Mouse (Mus musculus): ENCODE results near the gene Trim3. TPM values are rescaled to one million over a fixed set of nuclear protein-coding genes. Genes with fewer than 3 reads are reported as not detected.
A peak's percentile ranks its signal among the peaks of the same experiment; 100 is the strongest.

Gene Trim3
- total and polyA plus RNA-seq, 2 experiments from 2014 or later = 106 to 169 TPM

DNA sequence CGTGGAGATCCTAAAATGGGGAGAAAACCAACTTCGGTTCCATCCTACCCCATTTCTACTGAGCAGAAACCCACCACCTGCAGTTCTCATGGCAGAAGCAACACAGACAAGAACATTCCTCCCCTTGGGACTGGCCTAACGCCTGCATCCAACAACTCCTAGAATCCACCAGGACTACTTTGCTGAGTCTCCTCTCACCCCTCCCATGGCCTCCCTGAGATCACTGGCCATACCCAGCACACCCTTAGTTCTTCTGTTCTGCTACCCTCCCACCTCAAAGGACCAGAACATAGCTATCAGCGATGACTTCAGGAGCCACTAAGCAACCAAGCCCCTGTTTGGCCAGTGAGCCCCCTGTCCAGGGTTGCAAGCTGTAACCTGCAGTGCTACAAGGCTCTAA is 62.6 kb downstream of the Trim3 start:
- Histone ChIP-seq H3K9me3 (ENCODE audit: low read length) (no peaks in the 10 kb centered on the region), H3K4me3 (ENCODE audit: low read length) (no peak overlapping the region), H3K4me1 (ENCODE audit: insufficient read depth, low read length) (peaks cover 36% of the 10 kb centered on the region), H3K9ac (replicated peaks; ENCODE audit: low read length) (no peak overlapping the region), H3K27ac (peak overlapping the region; percentile 88), H3K4me2 (ENCODE audit: low read depth, low read length) (peak overlapping the region; percentile 64), H3K36me3 (ENCODE audit: insufficient read depth, low read length) (peaks cover 37% of the 10 kb centered on the region), H3K27me3 (ENCODE audit: insufficient read depth, low read length) (no peaks in the 10 kb centered on the region)
- DNase-seq (ENCODE audit: low spot score) (no peak), ATAC-seq (no peak)
- WGBS = 68% methylated on average over 4 of the region's 4 CpGs
- TF ChIP-seq CTCF (IDR thresholded peaks at IDR 0.05; ENCODE audit: low read depth) = no peak

DNA sequence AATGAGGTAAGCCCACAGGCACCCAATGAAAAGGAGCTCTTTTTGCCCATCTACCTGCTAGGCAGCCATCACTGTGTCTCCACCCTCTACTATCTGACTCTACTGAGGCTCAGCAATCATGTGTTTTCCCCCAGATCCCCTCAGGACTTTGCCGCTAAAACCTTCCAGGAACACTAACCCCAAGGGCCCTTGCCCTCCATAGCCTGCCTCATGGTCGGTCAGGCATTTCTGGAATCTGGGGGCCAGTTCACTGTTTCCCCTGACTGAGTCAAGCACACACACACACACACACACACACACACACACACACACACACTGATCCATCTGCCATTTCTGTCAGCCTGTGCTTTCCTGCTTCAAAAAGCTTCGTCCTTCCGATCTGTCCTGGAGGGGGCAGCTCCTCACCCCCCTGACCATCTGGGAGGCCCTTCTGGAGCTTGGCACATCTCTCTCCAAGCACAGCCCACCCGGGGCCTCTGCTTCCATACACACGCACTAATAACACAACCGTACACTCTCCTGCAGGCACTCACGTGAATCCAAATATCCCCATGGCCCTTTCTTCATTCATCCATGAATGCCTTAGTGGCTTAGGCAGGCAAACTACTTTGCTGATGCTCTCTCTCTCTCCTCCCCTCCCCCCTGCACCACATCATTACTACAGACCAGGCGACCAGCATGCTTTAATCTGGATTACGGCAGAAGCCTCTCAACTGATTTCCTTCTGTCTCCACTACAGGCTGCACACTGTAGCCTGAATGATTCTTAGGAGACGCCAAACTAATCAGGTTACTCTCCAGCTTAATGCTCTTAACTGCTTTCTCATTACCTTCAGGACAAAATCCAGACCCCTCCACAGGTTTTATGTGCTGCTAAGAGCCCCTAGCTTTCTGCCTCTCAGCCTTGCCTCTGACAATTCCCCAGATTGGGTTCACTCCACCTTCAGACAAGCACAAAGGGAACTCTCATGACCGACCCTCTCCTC is 63.6 kb downstream of the Trim3 start:
- H3K27me3 ChIP-seq (ENCODE audit: insufficient read depth, low read length) = no peaks in the 10 kb centered on the region
- peak; percentile 66 for ATAC-seq
- peaks cover 36% of the 10 kb centered on the region for H3K4me1 ChIP-seq (ENCODE audit: insufficient read depth, low read length)
- H3K27ac ChIP-seq = peak overlapping the region; percentile 88
- peak overlapping the region; percentile 64 for H3K4me2 ChIP-seq (ENCODE audit: low read depth, low read length)
- 7% methylated on average over 12 of the region's 12 CpGs for WGBS
- peaks cover 46% of the 10 kb centered on the region for H3K36me3 ChIP-seq (ENCODE audit: insufficient read depth, low read length)
- peak; percentile 76 for DNase-seq (ENCODE audit: low spot score)
- H3K9me3 ChIP-seq (ENCODE audit: low read length) = no peaks in the 10 kb centered on the region
- no peak for TF ChIP-seq CTCF (IDR thresholded peaks at IDR 0.05; ENCODE audit: low read depth)
- peak overlapping the region; percentile 27 for H3K4me3 ChIP-seq (ENCODE audit: low read length)
- H3K9ac ChIP-seq (replicated peaks; ENCODE audit: low read length) = peak overlapping the region; percentile 56

GRCm38 (mm10) chr7:105568988-105569471 is 64.3 kb downstream of the Trim3 start:
- Histone ChIP-seq H3K36me3 (ENCODE audit: insufficient read depth, low read length) (peaks cover 50% of the 10 kb centered on the region), H3K27ac (peak overlapping the region; percentile 88), H3K4me2 (ENCODE audit: low read depth, low read length) (peak overlapping the region; percentile 64), H3K9me3 (ENCODE audit: low read length) (no peaks in the 10 kb centered on the region), H3K27me3 (ENCODE audit: insufficient read depth, low read length) (no peaks in the 10 kb centered on the region), H3K4me1 (ENCODE audit: insufficient read depth, low read length) (peaks cover 36% of the 10 kb centered on the region), H3K4me3 (ENCODE audit: low read length) (peak overlapping the region; percentile 27), H3K9ac (replicated peaks; ENCODE audit: low read length) (peak overlapping the region; percentile 56)
- DNase-seq (ENCODE audit: low spot score) (peak; percentile 90), ATAC-seq (peak; percentile 88)
- 2% methylated on average over 6 of the region's 6 CpGs for WGBS
- no peak for TF ChIP-seq CTCF (IDR thresholded peaks at IDR 0.05; ENCODE audit: low read depth)

- Histone ChIP-seq H3K9ac (replicated peaks; ENCODE audit: low read length) (peak overlapping the region; percentile 56), H3K4me1 (ENCODE audit: insufficient read depth, low read length) (peaks cover 36% of the 10 kb centered on the region), H3K9me3 (ENCODE audit: low read length) (no peaks in the 10 kb centered on the region), H3K27ac (peak overlapping the region; percentile 88), H3K27me3 (ENCODE audit: insufficient read depth, low read length) (no peaks in the 10 kb centered on the region), H3K36me3 (ENCODE audit: insufficient read depth, low read length) (peaks cover 52% of the 10 kb centered on the region), H3K4me3 (ENCODE audit: low read length) (peak overlapping the region; percentile 27), H3K4me2 (ENCODE audit: low read depth, low read length) (peak overlapping the region; percentile 64)
- no peak for TF ChIP-seq CTCF (IDR thresholded peaks at IDR 0.05; ENCODE audit: low read depth)
- 7% methylated on average over 7 of the region's 7 CpGs for WGBS
- ATAC-seq (peak; percentile 71), DNase-seq (ENCODE audit: low spot score) (peak; percentile 77)
Measured at GRCm38 (mm10) chr7:105568583-105568982, 64.8 kb downstream of the Trim3 start.

GRCm38 (mm10) chr7:105565071-105565836 is 68.1 kb downstream of the Trim3 start:
- 83% methylated on average over 17 of the region's 17 CpGs for WGBS
- peaks cover 51% of the 10 kb centered on the region for H3K36me3 ChIP-seq (ENCODE audit: insufficient read depth, low read length)

GRCm38 (mm10) chr7:105563367-105563766 is 70.0 kb downstream of the Trim3 start:
- TF ChIP-seq CTCF (IDR thresholded peaks at IDR 0.05; ENCODE audit: low read depth) = no peak
- Histone ChIP-seq H3K4me1 (ENCODE audit: insufficient read depth, low read length) (peaks cover 5% of the 10 kb centered on the region), H3K4me2 (ENCODE audit: low read depth, low read length) (no peak overlapping the region), H3K27ac (no peak overlapping the region), H3K27me3 (ENCODE audit: insufficient read depth, low read length) (no peaks in the 10 kb centered on the region), H3K9ac (replicated peaks; ENCODE audit: low read length) (no peak overlapping the region), H3K36me3 (ENCODE audit: insufficient read depth, low read length) (peaks cover 69% of the 10 kb centered on the region), H3K4me3 (ENCODE audit: low read length) (no peak overlapping the region), H3K9me3 (ENCODE audit: low read length) (no peaks in the 10 kb centered on the region)
- WGBS = 83% methylated on average over 3 of the region's 3 CpGs
- ATAC-seq (no peak), DNase-seq (ENCODE audit: low spot score) (no peak)

More at GRCm38 (mm10) chr7:105565071-105565836, 68.1 kb downstream of the Trim3 start:
- H3K27ac ChIP-seq = no peak overlapping the region
- H3K4me3 ChIP-seq (ENCODE audit: low read length) = no peak overlapping the region
- DNase-seq (ENCODE audit: low spot score) = no peak
- H3K4me1 ChIP-seq (ENCODE audit: insufficient read depth, low read length) = peaks cover 23% of the 10 kb centered on the region
- H3K9me3 ChIP-seq (ENCODE audit: low read length) = no peaks in the 10 kb centered on the region
- no peak overlapping the region for H3K4me2 ChIP-seq (ENCODE audit: low read depth, low read length)
- ATAC-seq = no peak
- no peak for TF ChIP-seq CTCF (IDR thresholded peaks at IDR 0.05; ENCODE audit: low read depth)
- H3K27me3 ChIP-seq (ENCODE audit: insufficient read depth, low read length) = no peaks in the 10 kb centered on the region
- H3K9ac ChIP-seq (replicated peaks; ENCODE audit: low read length) = no peak overlapping the region
